In genomic region chr10:103442588-103442987, GRCm38 (mm10) we compare ENCODE assay signal across 19 mouse cellular contexts.
DNase-seq lines count a peak whose midpoint lies in the region; ATAC-seq lines count a peak whose summit lies in the region.
"Had no signal": no experiment of that assay in that cellular context is flagged by ENCODE, and none has a peak within 500 bp of the region (broad histone marks: within the 10 kb centered on the region; RNA-seq: fewer than 3 reads in every experiment).

No protein-coding gene starts in this region.

- no peaks in the 10 kb centered on the region for H3K9me3 ChIP-seq in limb, embryonic 11.5 days (ENCODE audit: control insufficient read depth, low read length)
- no peaks in the 10 kb centered on the region for H3K9me3 ChIP-seq in limb, embryonic 10.5 days (replicated peaks)
- no peaks in the 10 kb centered on the region for H3K9me3 ChIP-seq in forebrain, embryonic 15.5 days
- no peaks in the 10 kb centered on the region for H3K9me3 ChIP-seq in hindbrain, embryonic 14.5 days (ENCODE audit: control insufficient read depth, low read length)
- no peaks in the 10 kb centered on the region for H3K9me3 ChIP-seq in midbrain, embryonic 14.5 days (ENCODE audit: control insufficient read depth, low read length)
- H3K9me3 ChIP-seq: embryonic facial prominence, embryonic 12.5 days had no signal

- no peak overlapping the region for H3K27ac ChIP-seq in limb, embryonic 11.5 days (replicated peaks; ENCODE audit: low read depth, low read length)
- no peak overlapping the region for H3K27ac ChIP-seq in limb, embryonic 10.5 days
- no peak overlapping the region for H3K27ac ChIP-seq in forebrain, embryonic 15.5 days (replicated peaks)
- H3K27ac ChIP-seq in hindbrain, embryonic 14.5 days = no peak overlapping the region
- H3K27ac ChIP-seq in midbrain, embryonic 14.5 days (replicated peaks; ENCODE audit: low read depth, low read length) = no peak overlapping the region
- H3K27ac ChIP-seq: embryonic facial prominence, embryonic 12.5 days; layer of hippocampus, adult 2 months had no signal

- DNase-seq in limb, embryonic 11.5 days (ENCODE audit: low spot score) = no peak
- DNase-seq in limb, embryonic 10.5 days (ENCODE audit: low spot score) = no peak
- DNase-seq in hindbrain, embryonic 14.5 days (ENCODE audit: low spot score) = no peak
- no peak for DNase-seq in midbrain, embryonic 14.5 days
- no peak for DNase-seq in urinary bladder, postnatal 14 days (ENCODE audit: low spot score)
- no peak for DNase-seq in adrenal gland, postnatal 36 days
- DNase-seq in spleen, postnatal 36 days (ENCODE audit: low spot score in 2 of 2) = no peak
- DNase-seq: gastrocnemius, postnatal 10 days; heart, adult 11 months; heart, postnatal 36 days; kidney, adult 11 months; kidney, postnatal 10 days; lung, adult 2 months; thymus, postnatal 4 days had no signal

- no peaks in the 10 kb centered on the region for H3K36me3 ChIP-seq in limb, embryonic 11.5 days (ENCODE audit: control insufficient read depth, insufficient read depth, low read length)
- no peaks in the 10 kb centered on the region for H3K36me3 ChIP-seq in limb, embryonic 10.5 days
- no peaks in the 10 kb centered on the region for H3K36me3 ChIP-seq in forebrain, embryonic 15.5 days
- H3K36me3 ChIP-seq in hindbrain, embryonic 14.5 days (replicated peaks; ENCODE audit: control insufficient read depth, insufficient read depth) = no peaks in the 10 kb centered on the region
- H3K36me3 ChIP-seq in midbrain, embryonic 14.5 days (ENCODE audit: control insufficient read depth, insufficient read depth, low read length) = no peaks in the 10 kb centered on the region
- H3K36me3 ChIP-seq: embryonic facial prominence, embryonic 12.5 days had no signal

- no peak overlapping the region for H3K4me3 ChIP-seq in limb, embryonic 11.5 days (ENCODE audit: low read depth, low read length)
- H3K4me3 ChIP-seq in limb, embryonic 10.5 days = no peak overlapping the region
- no peak overlapping the region for H3K4me3 ChIP-seq in forebrain, embryonic 15.5 days
- no peak overlapping the region for H3K4me3 ChIP-seq in hindbrain, embryonic 14.5 days (replicated peaks; ENCODE audit: low read length)
- no peak overlapping the region for H3K4me3 ChIP-seq in midbrain, embryonic 14.5 days (replicated peaks; ENCODE audit: low read depth, low read length)
- H3K4me3 ChIP-seq: embryonic facial prominence, embryonic 12.5 days; erythroblast, embryonic 14.5 days; layer of hippocampus, adult 2 months had no signal

- WGBS in limb, embryonic 11.5 days = 81% methylated on average over 2 of the region's 2 CpGs
- 88% methylated on average over 2 of the region's 2 CpGs for WGBS in limb, embryonic 10.5 days
- WGBS in forebrain, embryonic 15.5 days = 91% methylated on average over 2 of the region's 2 CpGs
- 87% methylated on average over 2 of the region's 2 CpGs for WGBS in hindbrain, embryonic 14.5 days
- 86% methylated on average over 2 of the region's 2 CpGs for WGBS in midbrain, embryonic 14.5 days

- no peaks in the 10 kb centered on the region for H3K27me3 ChIP-seq in limb, embryonic 11.5 days (ENCODE audit: control insufficient read depth, insufficient read depth, low read length)
- H3K27me3 ChIP-seq in limb, embryonic 10.5 days (ENCODE audit: low read depth, poor library complexity, severe bottlenecking) = no peaks in the 10 kb centered on the region
- no peaks in the 10 kb centered on the region for H3K27me3 ChIP-seq in forebrain, embryonic 15.5 days
- no peaks in the 10 kb centered on the region for H3K27me3 ChIP-seq in hindbrain, embryonic 14.5 days (ENCODE audit: control insufficient read depth, insufficient read depth, low read length)
- H3K27me3 ChIP-seq in midbrain, embryonic 14.5 days (ENCODE audit: control insufficient read depth, insufficient read depth, low read length) = no peaks in the 10 kb centered on the region
- H3K27me3 ChIP-seq: embryonic facial prominence, embryonic 12.5 days had no signal

- H3K9ac ChIP-seq in limb, embryonic 11.5 days (ENCODE audit: low read length) = no peak overlapping the region
- no peak overlapping the region for H3K9ac ChIP-seq in forebrain, embryonic 15.5 days (replicated peaks)
- no peak overlapping the region for H3K9ac ChIP-seq in hindbrain, embryonic 14.5 days
- no peak overlapping the region for H3K9ac ChIP-seq in midbrain, embryonic 14.5 days (replicated peaks; ENCODE audit: low read length)
- H3K9ac ChIP-seq: embryonic facial prominence, embryonic 12.5 days had no signal

- no peaks in the 10 kb centered on the region for H3K4me1 ChIP-seq in limb, embryonic 11.5 days (ENCODE audit: control insufficient read depth, insufficient read depth, low read length)
- H3K4me1 ChIP-seq in limb, embryonic 10.5 days = no peaks in the 10 kb centered on the region
- H3K4me1 ChIP-seq in forebrain, embryonic 15.5 days = no peaks in the 10 kb centered on the region
- H3K4me1 ChIP-seq in hindbrain, embryonic 14.5 days (replicated peaks; ENCODE audit: control insufficient read depth, insufficient read depth, low read length) = no peaks in the 10 kb centered on the region
- no peaks in the 10 kb centered on the region for H3K4me1 ChIP-seq in midbrain, embryonic 14.5 days (ENCODE audit: control insufficient read depth, insufficient read depth, low read length)
- H3K4me1 ChIP-seq: embryonic facial prominence, embryonic 12.5 days had no signal

- ATAC-seq in limb, embryonic 11.5 days (ENCODE audit: insufficient number of reproducible peaks, low FRiP score, low TSS enrichment, low read depth) = 0 out of 2 replicates have a peak, but pooled peaks have one; percentile 4
- ATAC-seq in forebrain, embryonic 15.5 days (replicated peaks) = peak; percentile 30; the same call in 1 of the 2 replicates
- ATAC-seq in hindbrain, embryonic 14.5 days (ENCODE audit: low FRiP score) = 0 out of 2 replicates have a peak, but pooled peaks have one; percentile 11
- ATAC-seq in midbrain, embryonic 14.5 days (ENCODE audit: low FRiP score, low TSS enrichment) = peak; percentile 16

- H3K4me2 ChIP-seq in limb, embryonic 11.5 days (ENCODE audit: low read depth, severe bottlenecking) = no peak overlapping the region
- H3K4me2 ChIP-seq in forebrain, embryonic 15.5 days (replicated peaks) = no peak overlapping the region
- H3K4me2 ChIP-seq in hindbrain, embryonic 14.5 days (replicated peaks) = no peak overlapping the region
- H3K4me2 ChIP-seq in midbrain, embryonic 14.5 days (ENCODE audit: low read length) = no peak overlapping the region
- H3K4me2 ChIP-seq: embryonic facial prominence, embryonic 12.5 days; liver, embryonic 11.5 days had no signal
